Mouse (Mus musculus) liver, adult 2 months (tissue): ENCODE measurements around the gene Nptxr. TPM values are rescaled to one million over a fixed set of nuclear protein-coding genes. Genes with fewer than 3 reads are reported as not detected.
A peak's percentile ranks its signal among the peaks of the same experiment; 100 is the strongest.

Experiments
- DNase-seq: peaks from one replicate; pipeline ENCODE4 v3.0.0-alpha.2; 2011; ENCODE audit warnings: low read depth, low spot score; ENCODE audit errors: extremely low read depth
- H3K27ac ChIP-seq: fragments of 200-500 bp; replicated peaks from 2 replicates; pipeline ENCODE4 v1.5.1; 2012; ENCODE audit warnings: low read depth, mild to moderate bottlenecking, control low read depth, inconsistent platforms, low read length; ENCODE audit not compliant: insufficient read depth
- H3K27me3 ChIP-seq: fragments of 200-500 bp; 2 replicates; pipeline ENCODE4 v1.6.1; 2012; ENCODE audit warnings: mild to moderate bottlenecking, moderate library complexity, low read length, inconsistent platforms; ENCODE audit not compliant: control insufficient read depth, insufficient read depth
- H3K36me3 ChIP-seq: fragments of 200-500 bp; 2 replicates; pipeline ENCODE4 v1.6.1; 2012; ENCODE audit warnings: low read length, inconsistent platforms; ENCODE audit not compliant: control insufficient read depth, insufficient read depth
- H3K4me1 ChIP-seq: fragments of 200-500 bp; 2 replicates; pipeline ENCODE4 v1.6.1; 2011; ENCODE audit warnings: low read length; ENCODE audit not compliant: control insufficient read depth, insufficient read depth
- H3K4me3 ChIP-seq: fragments of 200-500 bp; 2 replicates; pipeline ENCODE4 v1.5.1; 2011; ENCODE audit warnings: low read depth, mild to moderate bottlenecking, control low read depth, low read length, moderate library complexity; ENCODE audit not compliant: insufficient read depth
- H3K79me2 ChIP-seq: fragments of 200-500 bp; 2 replicates; pipeline ENCODE4 v1.6.1; 2012; ENCODE audit warnings: inconsistent platforms, mild to moderate bottlenecking, low read length, moderate library complexity; ENCODE audit not compliant: control insufficient read depth, insufficient read depth
- H3K9ac ChIP-seq: fragments of 200-500 bp; 2 replicates; pipeline ENCODE4 v1.6.1; 2012; ENCODE audit warnings: low read depth, mild to moderate bottlenecking, control low read depth, inconsistent platforms, low read length
- CTCF ChIP-seq: fragments of 200-500 bp; IDR thresholded peaks from 2 replicates; pipeline ENCODE4 v1.5.1; 2011; ENCODE audit warnings: low read depth, low read length, control low read depth
- POLR2A ChIP-seq: fragments of 200-500 bp; IDR thresholded peaks from 2 replicates; pipeline ENCODE4 v1.6.1; 2011; ENCODE audit warnings: low read length, control low read depth; ENCODE audit not compliant: insufficient read depth; ENCODE audit errors: extremely low read depth
- WGBS: fragments of 180-500 bp; shearing (Covaris S2); methylation state at CpG from one replicate; pipeline ENCODE4 v1.1.7; 2018; 5-methylcytosine and 5-hydroxymethylcytosine counted together
- polyA plus RNA-seq: library from polyadenylated mRNA; depleted of rRNA; stranded (reverse); fragments of >200 nt; gene quantifications from 2 replicates; pipeline ENCODE4 v1.2.3, GENCODE M21; 2012
- total RNA-seq: library from RNA; depleted of rRNA; stranded (reverse); fragments of >200 nt; gene quantifications from 2 replicates; pipeline ENCODE4 v1.2.3, GENCODE M21; 2014

The Nptxr gene
- total and polyA plus RNA-seq, 2 experiments = 0.09 to 0.11 TPM

DNA sequence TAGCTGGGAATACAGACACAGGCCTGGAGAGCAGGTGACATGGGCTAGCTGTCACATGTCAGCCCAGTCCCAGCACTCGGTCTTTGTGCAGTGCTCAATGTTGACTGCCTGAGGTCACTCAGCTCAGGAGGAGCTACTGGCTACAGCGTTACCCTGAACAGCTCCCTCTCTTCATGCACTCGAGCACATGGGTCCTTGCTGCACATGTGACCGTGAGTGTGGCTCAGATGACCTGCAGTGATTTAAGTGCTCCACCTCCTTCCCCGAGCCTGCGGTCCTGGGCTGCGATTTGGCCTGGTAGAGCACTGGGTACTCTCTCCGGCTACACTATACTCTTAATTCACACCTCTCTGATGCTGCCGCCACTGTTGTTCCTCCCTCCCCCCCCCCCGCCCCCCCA is 38.4 kb downstream of the Nptxr start:
- H3K4me1 ChIP-seq = no peaks in the 10 kb centered on the region
- H3K36me3 ChIP-seq = no peaks in the 10 kb centered on the region
- WGBS = 78% methylated on average over 10 of the region's 10 CpGs
- no peak overlapping the region for H3K4me3 ChIP-seq
- H3K27ac ChIP-seq = no peak overlapping the region
- no peaks in the 10 kb centered on the region for H3K79me2 ChIP-seq
- DNase-seq = no peak
- TF ChIP-seq CTCF (no peak), POLR2A (no peak)
- no peaks in the 10 kb centered on the region for H3K27me3 ChIP-seq
- no peak overlapping the region for H3K9ac ChIP-seq

DNA sequence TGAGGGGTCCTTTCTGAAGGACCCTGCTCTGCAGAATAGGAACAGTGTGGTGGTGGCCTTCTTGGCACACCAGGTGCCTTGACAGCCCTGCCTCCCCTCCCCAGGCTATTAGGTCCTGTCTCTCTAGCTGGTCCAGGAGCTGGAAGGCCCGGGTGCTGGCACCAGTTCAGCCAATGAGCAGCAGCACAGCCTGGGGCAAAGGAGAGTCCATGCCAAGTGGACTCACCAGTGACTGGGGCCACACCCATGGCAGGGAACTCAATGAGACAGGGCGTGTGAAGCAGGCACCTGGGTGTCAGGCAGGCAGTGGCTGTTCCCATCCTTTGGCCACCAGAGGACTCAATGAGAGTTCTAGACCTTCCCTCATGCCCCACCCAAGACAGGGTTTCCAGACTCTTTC is 39.2 kb downstream of the Nptxr start:
- peak; percentile 50 for DNase-seq
- no peak for TF ChIP-seq POLR2A
- no peak for TF ChIP-seq CTCF
- H3K27ac ChIP-seq = no peak overlapping the region
- no peaks in the 10 kb centered on the region for H3K79me2 ChIP-seq
- H3K4me1 ChIP-seq = no peaks in the 10 kb centered on the region
- no peak overlapping the region for H3K9ac ChIP-seq
- H3K36me3 ChIP-seq = no peaks in the 10 kb centered on the region
- H3K27me3 ChIP-seq = no peaks in the 10 kb centered on the region
- WGBS = 15% methylated on average over 2 of the region's 2 CpGs
- H3K4me3 ChIP-seq = no peak overlapping the region

DNA sequence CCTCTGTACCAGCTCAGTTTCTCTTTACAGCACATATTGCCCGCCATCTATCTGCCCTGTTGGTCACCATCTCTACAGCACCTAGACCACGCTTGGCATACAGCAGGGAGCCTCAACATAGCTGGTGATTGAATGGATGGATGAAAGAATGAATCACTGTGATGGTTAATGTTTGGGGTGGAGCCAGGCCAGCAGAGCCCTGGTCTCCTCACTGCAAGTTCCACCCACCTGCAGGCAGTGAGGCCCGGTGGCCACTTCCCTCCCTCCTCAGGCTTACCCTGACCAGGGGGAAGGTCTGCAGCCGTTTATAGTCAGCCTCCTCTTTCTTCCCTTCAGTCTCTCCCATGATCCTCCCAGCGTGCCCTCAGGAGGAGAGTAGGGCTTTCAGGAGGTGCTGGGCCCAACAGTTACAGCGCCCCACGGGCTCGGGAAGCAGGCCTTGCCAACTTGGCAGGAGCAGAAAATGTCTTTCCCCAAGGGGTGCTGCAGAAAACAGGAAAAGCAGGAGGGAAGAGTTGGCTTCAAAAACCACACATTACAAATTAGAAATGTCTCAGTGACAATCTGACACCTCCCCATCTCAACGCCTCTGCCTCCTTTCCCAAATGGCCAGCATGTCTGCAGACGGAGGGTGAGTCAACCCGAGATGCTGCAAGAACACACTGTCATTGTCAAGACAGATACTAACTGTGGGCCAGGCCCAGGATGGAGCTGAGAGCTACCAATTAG is 39.9 kb downstream of the Nptxr start:
- Histone ChIP-seq H3K27ac (no peak overlapping the region), H3K9ac (no peak overlapping the region), H3K79me2 (no peaks in the 10 kb centered on the region), H3K36me3 (no peaks in the 10 kb centered on the region), H3K4me1 (no peaks in the 10 kb centered on the region), H3K4me3 (no peak overlapping the region), H3K27me3 (no peaks in the 10 kb centered on the region)
- no peak for DNase-seq
- 89% methylated on average over 11 of the region's 11 CpGs for WGBS
- TF ChIP-seq CTCF = no peak
- TF ChIP-seq POLR2A = no peak

DNA sequence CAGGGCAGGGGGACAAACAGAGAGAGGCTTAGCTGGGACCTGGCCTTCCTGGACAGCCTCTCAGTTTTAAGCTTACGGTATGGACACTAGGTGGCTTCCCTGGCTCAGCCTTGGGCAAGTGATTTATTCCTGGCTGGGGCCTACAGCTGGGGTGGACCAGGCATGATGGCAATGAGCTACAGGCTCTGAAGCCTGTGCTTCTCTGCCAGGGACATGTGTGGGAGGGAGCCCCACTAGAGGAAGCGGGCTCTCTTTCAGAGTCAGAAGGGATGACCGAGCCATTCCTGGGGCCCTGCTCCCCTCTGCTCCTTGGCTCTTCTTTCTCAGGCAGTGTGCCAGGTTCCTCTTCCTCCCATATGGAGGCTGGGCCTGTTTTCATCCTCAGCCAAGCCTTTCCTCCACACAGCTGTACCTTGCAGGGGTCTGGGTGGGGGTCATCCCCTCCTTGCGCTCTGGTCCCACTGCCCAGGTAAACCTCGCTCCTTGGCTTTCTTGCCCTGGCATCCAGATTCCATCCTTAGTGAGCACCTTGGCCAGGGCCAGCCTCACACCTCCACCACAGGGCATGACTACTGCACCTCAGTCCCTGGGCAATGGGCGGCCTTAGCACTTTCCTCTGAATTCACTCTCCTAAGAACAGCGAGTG is 40.8 kb downstream of the Nptxr start:
- Histone ChIP-seq H3K9ac (no peak overlapping the region), H3K36me3 (no peaks in the 10 kb centered on the region), H3K4me1 (no peaks in the 10 kb centered on the region), H3K27ac (no peak overlapping the region), H3K27me3 (no peaks in the 10 kb centered on the region), H3K4me3 (no peak overlapping the region), H3K79me2 (no peaks in the 10 kb centered on the region)
- WGBS = 89% methylated on average over 7 of the region's 7 CpGs
- DNase-seq = no peak
- TF ChIP-seq CTCF (no peak), POLR2A (no peak)

DNA sequence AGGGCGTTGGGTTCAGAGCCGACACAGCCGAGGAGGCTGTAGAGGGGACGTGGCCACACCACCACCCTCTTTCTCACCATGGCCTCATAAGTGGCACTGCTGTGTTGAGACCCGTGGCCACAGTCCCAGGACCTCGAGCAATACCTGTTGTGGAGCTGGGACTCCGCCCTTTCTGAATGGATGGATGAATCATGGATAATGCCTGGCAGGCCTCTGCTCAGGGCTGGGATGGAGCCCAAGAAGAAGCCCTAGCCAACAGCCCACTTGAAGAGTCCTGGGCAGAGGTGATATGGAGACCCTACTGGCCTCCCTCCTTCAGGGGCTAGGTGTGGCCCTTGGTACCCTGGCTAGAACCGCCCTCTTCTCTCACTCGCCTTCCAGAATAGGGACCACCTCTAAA is 41.6 kb downstream of the Nptxr start:
- Histone ChIP-seq H3K4me1 (no peaks in the 10 kb centered on the region), H3K27ac (no peak overlapping the region), H3K36me3 (no peaks in the 10 kb centered on the region), H3K79me2 (no peaks in the 10 kb centered on the region), H3K9ac (no peak overlapping the region), H3K27me3 (no peaks in the 10 kb centered on the region), H3K4me3 (no peak overlapping the region)
- no peak for DNase-seq
- 90% methylated on average over 9 of the region's 9 CpGs for WGBS
- no peak for TF ChIP-seq POLR2A
- no peak for TF ChIP-seq CTCF

DNA sequence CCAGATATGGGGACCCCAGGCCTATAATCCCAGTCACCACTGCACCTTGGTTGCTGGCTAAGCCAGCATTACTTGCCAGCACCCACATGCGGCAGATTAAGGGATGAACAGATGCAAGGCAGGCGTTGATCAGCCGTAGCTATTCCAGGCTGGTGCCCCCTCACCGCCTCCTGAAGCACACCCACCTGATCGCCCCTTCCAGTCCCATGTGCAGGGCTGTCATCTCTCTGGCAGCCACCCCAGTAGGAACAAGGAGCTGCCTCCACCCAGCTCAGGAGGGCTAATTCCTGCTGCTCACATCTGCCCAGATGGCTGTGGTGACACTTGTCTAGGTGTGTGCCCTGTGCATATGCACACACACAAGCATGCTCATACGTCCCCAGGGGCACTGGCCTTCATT is 43.6 kb downstream of the Nptxr start:
- Histone ChIP-seq H3K9ac (no peak overlapping the region), H3K79me2 (no peaks in the 10 kb centered on the region), H3K36me3 (no peaks in the 10 kb centered on the region), H3K4me1 (no peaks in the 10 kb centered on the region), H3K4me3 (no peak overlapping the region), H3K27ac (no peak overlapping the region), H3K27me3 (no peaks in the 10 kb centered on the region)
- DNase-seq = no peak
- WGBS = 92% methylated on average over 6 of the region's 6 CpGs
- TF ChIP-seq POLR2A (no peak), CTCF (no peak)
